Mouse (Mus musculus) G1E (cell line): Measurements from ENCODE around the gene Samd9l. TPM values are rescaled to one million over a fixed set of nuclear protein-coding genes. Genes with fewer than 3 reads are reported as not detected.
A peak's percentile ranks its signal among the peaks of the same experiment; 100 is the strongest.
"Not testable (repeated sequence)": the region's sequence is repeated elsewhere in the genome, so short reads cannot be mapped to it uniquely, and the experiment has no call there.

Source experiments
- ATAC-seq: 2 replicates; pipeline ENCODE4 v1.8.0; 2016; ENCODE audit warnings: mild to moderate bottlenecking; ENCODE audit not compliant: insufficient number of reproducible peaks, poor library complexity, low FRiP score, severe bottlenecking; ENCODE audit errors: extremely low read depth
- DNase-seq: peaks from one replicate; pipeline ENCODE4 v3.0.0; 2012; ENCODE audit warnings: low spot score
- H3K27me3 ChIP-seq: 2 replicates; pipeline ENCODE4 v1.6.1; 2012; ENCODE audit warnings: mild to moderate bottlenecking, low read length, inconsistent platforms; ENCODE audit not compliant: insufficient read depth
- H3K36me3 ChIP-seq: replicated peaks from 2 replicates; pipeline ENCODE3; 2012; ENCODE audit warnings: mild to moderate bottlenecking, inconsistent platforms
- H3K4me1 ChIP-seq: 2 replicates; pipeline ENCODE4 v1.6.1; 2012; ENCODE audit warnings: low read depth, low read length, inconsistent platforms, mixed read lengths; ENCODE audit not compliant: insufficient read depth
- H3K4me3 ChIP-seq: 2 replicates; pipeline ENCODE4 v1.5.1; 2012; ENCODE audit warnings: low read depth, mild to moderate bottlenecking, inconsistent platforms, low read length, moderate library complexity, mixed read lengths
- H3K9me3 ChIP-seq: replicated peaks from 2 replicates; pipeline ENCODE4 v1.6.1; 2012; ENCODE audit warnings: inconsistent platforms
- CTCF ChIP-seq: IDR thresholded peaks from 2 replicates; pipeline ENCODE4 v1.5.1; 2012; ENCODE audit warnings: low read depth, low read length, inconsistent platforms, mixed read lengths
- GATA1 ChIP-seq: IDR thresholded peaks from 2 replicates; pipeline ENCODE4 v1.6.1; 2012; ENCODE audit warnings: borderline replicate concordance, low read length, inconsistent platforms, mixed read lengths
- GATA2 ChIP-seq: IDR thresholded peaks from 2 replicates; pipeline ENCODE4 v1.6.1; 2012; ENCODE audit warnings: low read depth, low read length, inconsistent platforms, borderline replicate concordance
- POLR2AphosphoS5 ChIP-seq: IDR thresholded peaks from 2 replicates; pipeline ENCODE4 v1.6.1; 2012; ENCODE audit warnings: low read depth, low read length, inconsistent platforms; ENCODE audit not compliant: insufficient replicate concordance
- TAL1 ChIP-seq: conservative IDR thresholded peaks from 2 replicates; pipeline ENCODE4 v1.6.1; 2012; ENCODE audit warnings: low read depth, low read length, inconsistent platforms, mixed read lengths
- polyA plus RNA-seq: library from polyadenylated mRNA; stranded (reverse); fragments of >175 nt; gene quantifications from 2 replicates; pipeline ENCODE4 v1.2.3, GENCODE M21; 2012
- total RNA-seq, 2 experiments: library from RNA; stranded (forward) in 1 of 2; stranded (reverse) in 1 of 2; fragments of 200-1000 nt in 1 of 2; fragments of >200 nt in 1 of 2; fragmentation: Nextera tagmentation in 1 of 2; gene quantifications; 2 replicates each; pipeline ENCODE4 v1.2.3; 2014 to 2017

The Samd9l gene
- total and polyA plus RNA-seq, 3 experiments = 0.70 to 84.5 (median 23.6) TPM

DNA sequence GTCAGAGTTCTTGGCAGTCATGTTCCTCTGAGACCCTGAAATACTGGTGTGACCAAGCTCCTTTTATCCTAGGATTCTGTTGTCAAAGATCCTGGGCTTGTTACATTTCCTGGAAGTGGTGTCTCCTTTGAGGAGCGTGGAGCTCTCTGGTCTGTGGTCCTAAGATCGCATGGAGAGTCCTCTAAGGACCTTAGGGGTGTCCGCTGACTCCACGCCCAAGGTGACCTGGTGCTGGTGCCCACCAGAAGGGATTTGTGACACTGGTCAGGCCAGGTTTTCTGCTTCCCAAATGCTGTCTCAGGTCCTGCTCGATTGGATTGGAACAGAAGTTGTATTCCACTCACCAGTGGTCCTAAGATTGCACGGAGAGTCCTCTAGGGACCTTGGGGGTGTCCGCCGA, 29.8 kb downstream of the Samd9l start:
- TF ChIP-seq CTCF (no peak), GATA1 (no peak), POLR2AphosphoS5 (no peak), GATA2 (no peak)
- H3K4me3 ChIP-seq = no peak overlapping the region
- H3K36me3 ChIP-seq = peaks cover 3% of the 10 kb centered on the region
- DNase-seq (no peak), ATAC-seq (no peak)
- no peaks in the 10 kb centered on the region for H3K27me3 ChIP-seq
- no peaks in the 10 kb centered on the region for H3K9me3 ChIP-seq
- H3K4me1 ChIP-seq = no peaks in the 10 kb centered on the region

DNA sequence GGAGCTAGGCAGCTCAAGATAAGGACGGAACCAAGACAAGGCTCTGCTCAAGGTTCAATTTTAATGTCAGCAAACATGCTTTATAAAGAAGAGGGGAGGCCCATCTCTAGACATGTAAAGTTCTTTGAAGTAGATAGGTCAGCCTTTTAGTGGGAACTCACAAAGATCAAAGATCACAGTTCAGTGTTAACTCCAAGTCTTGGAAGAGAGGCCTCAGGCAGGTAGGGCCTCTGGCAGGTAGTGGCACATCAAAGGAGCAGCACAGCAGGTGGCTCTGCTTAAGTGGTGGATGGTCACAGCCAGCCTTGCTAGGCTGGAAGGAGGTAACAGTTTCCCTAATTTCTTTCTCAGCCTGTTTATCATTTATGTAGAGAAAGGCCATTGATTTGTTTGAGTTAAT, 33.8 kb downstream of the Samd9l start:
- H3K4me3 ChIP-seq, DNase-seq, H3K9me3 ChIP-seq, H3K4me1 ChIP-seq, H3K27me3 ChIP-seq, ATAC-seq, H3K36me3 ChIP-seq: not testable (repeated sequence)

DNA sequence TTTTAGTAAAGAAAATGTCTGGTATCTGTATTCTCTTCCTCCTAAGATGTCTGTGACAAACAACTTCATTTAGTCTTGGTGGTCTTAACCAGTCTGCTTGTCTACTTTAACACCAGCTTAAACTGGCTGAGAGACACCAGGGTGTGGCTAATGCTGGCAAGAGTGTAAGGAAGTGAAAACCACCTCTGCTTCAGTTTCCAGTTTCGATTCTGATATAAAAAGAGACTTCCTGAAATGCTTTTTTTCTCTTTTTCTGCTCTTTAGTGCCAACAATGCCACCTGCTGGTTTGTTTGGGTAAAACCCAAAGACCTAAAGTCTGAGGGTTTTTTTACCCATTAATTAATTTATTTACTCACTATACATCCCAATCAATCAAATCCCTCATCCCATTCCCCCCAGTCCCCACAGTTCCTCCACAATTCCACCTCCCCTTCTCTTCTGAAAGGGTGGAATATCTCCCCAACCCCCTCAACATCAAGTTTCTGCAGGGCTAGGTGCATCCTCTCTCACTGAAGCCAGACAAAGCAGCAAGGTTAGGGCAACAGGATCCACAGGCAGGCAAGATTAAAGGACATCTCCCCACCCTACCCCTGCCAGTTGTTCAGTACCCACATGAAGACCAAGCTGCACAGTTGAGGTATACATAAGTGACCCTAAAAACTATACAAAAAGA, 53.3 kb downstream of the Samd9l start:
- H3K4me1 ChIP-seq, H3K4me3 ChIP-seq, H3K36me3 ChIP-seq, H3K27me3 ChIP-seq, DNase-seq, H3K9me3 ChIP-seq: not testable (repeated sequence)
- 0 out of 2 replicates have a peak, but pooled peaks have one; percentile 42 for ATAC-seq

DNA sequence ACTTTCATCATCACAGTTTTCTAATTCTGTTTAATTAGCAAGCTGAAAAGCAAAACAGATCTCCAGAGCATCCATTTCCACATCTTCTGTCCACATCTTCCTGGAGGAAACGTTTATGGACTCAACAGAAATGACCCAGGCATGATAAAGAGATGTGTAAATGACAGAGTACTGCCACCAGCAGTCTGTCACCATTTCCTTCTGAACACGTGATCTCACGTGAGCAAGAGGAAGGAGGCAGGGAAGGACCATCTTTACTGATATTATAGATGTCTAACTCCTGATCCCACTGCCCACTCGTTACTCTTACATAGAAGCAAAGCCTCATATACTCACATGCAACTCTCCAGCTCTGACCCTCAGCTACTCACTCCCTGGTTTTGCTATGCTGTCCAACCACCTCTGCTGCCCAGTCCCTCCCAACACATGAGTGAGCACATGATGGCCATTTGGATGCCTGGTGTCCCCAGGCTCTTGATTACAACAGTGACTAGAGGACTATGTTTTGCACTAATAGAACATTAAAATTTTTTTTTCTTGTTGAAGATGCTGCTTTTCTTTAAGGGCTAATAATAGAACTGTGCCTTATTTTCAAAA, 54.2 kb downstream of the Samd9l start:
- peaks cover 10% of the 10 kb centered on the region for H3K36me3 ChIP-seq
- DNase-seq, H3K4me1 ChIP-seq, H3K9me3 ChIP-seq, H3K27me3 ChIP-seq: not testable (repeated sequence)
- ATAC-seq = peak; percentile 70
- H3K4me3 ChIP-seq = peak overlapping the region; percentile 45; the same call in 1 of the 2 replicates

DNA sequence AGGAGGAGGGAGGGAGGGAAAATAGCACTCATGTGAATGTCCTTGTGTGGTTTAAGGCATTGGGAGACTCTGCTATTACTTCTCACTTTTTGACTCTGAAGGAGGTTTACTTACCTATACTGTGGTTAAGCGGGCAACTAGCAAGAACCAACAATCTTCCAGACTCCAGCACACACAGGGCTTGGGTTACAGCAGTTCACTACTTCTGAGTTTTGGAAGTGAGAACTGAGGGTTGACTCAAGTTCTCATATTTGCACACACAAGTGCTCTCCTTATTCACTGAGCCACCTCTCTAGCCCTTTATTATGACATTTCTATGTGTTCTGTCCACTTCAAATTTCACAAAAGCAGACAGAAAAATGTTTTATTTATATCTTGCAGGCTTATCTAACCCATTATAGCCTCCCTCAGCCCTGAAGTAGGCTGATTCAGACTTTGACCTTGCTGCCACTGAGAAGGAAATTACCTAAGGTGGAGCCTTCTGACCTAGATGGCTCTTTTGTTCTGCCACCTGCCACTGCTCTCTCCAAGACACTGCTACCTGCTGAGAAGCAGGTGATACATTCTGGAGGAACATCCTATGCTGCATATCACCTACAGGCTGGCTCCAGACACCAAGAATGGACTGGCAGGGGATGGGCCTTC, 55.6 kb downstream of the Samd9l start:
- H3K36me3 ChIP-seq = peaks cover 10% of the 10 kb centered on the region
- not testable (repeated sequence) for H3K4me1 ChIP-seq, H3K9me3 ChIP-seq, ATAC-seq, DNase-seq, H3K4me3 ChIP-seq, H3K27me3 ChIP-seq

DNA sequence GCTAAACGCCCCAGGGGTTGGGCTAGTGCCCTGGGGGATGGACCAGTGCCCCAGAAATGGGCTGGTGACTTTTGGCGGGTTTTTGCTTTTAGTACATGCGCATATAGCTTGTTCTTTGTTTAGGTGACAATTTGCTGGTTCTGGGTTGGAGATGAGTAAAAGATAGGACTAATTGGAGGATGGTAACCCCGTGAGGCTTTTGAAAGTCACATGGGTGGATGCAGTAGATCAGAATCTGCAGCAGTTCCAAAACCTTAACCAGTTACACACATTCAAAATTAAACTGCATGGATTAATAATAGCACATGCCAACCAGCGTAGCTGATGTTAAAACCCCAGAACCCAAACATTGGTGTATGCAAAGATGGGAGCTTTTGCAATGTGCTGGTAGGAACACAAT, 57.9 kb downstream of the Samd9l start:
- Histone ChIP-seq H3K36me3 (peaks cover 10% of the 10 kb centered on the region), H3K4me3 (no peak overlapping the region), H3K4me1 (no peaks in the 10 kb centered on the region), H3K27me3 (no peaks in the 10 kb centered on the region), H3K9me3 (no peaks in the 10 kb centered on the region)
- ATAC-seq (no peak), DNase-seq (no peak)
- no peak for TF ChIP-seq POLR2AphosphoS5
- no peak for TF ChIP-seq GATA2
- no peak for TF ChIP-seq CTCF
- TF ChIP-seq TAL1 = no peak
- no peak for TF ChIP-seq GATA1

DNA sequence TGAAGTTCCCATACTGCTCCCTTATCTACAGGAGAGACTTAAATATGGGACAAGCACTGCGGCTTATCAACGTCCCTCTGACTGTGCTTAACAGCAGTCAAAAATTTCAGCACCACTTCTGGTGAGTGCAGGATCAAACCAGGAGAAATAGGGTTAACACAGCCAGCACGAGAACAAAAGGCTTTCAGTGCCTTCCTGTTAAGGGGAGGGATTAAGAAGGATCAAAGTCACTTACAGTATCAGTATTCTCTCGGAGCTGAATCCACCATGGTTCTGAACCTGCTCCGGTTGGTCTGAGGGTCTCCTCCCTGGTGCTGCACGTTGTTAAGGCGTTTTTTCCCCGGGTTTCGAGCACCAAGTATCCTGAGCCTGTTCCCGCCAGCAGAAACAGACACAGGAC, 58.4 kb downstream of the Samd9l start:
- H3K4me3 ChIP-seq, H3K4me1 ChIP-seq, DNase-seq, ATAC-seq, H3K27me3 ChIP-seq, H3K9me3 ChIP-seq: not testable (repeated sequence)
- peaks cover 10% of the 10 kb centered on the region for H3K36me3 ChIP-seq

DNA sequence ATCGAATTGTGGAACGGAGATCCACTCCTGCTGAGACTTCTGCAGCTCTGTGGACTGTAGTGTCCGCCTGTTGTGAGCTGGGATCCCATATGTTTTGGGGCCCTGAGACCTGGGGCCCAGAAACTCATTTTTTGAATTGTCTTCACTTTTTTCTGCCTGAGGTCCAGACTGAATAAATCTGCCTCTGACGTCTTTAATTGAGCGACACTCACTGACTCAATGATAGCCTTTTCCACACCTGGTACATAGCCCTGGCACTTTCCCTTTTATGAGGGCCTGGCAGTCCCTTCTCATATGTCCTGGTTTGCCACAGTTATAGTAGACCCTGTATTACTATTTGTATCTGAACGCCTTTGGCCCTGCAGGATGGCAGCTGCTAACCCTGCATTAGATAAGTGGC, 60.2 kb downstream of the Samd9l start:
- not testable (repeated sequence) for ATAC-seq, H3K9me3 ChIP-seq, H3K4me3 ChIP-seq, H3K27me3 ChIP-seq, H3K4me1 ChIP-seq, DNase-seq
- H3K36me3 ChIP-seq = peaks cover 10% of the 10 kb centered on the region

Other genes with a start within 250 kb of the Samd9l start
- not detected in 2 replicates for gene Hepacam2, start 98.7 kb upstream of the Samd9l start, total RNA-seq (2014; fragmentation: Nextera tagmentation)
- 0.22 and 0.35 TPM in 2 replicates for gene Hepacam2, start 98.7 kb upstream of the Samd9l start, total RNA-seq (2017)
- gene Hepacam2, start 98.7 kb upstream of the Samd9l start, polyA plus RNA-seq = not detected in 2 replicates
- 23.6 and 24.5 TPM in 2 replicates for gene Vps50, start 98.8 kb upstream of the Samd9l start, total RNA-seq (2014; fragmentation: Nextera tagmentation)
- 39.8 and 49.2 TPM in 2 replicates for gene Vps50, start 98.8 kb upstream of the Samd9l start, total RNA-seq (2017)
- gene Vps50, start 98.8 kb upstream of the Samd9l start, polyA plus RNA-seq = 1.5 and 1.6 TPM in 2 replicates